Mouse (Mus musculus) adrenal gland, postnatal 0 days (tissue): Measurements from ENCODE around the gene A130010J15Rik. TPM values are rescaled to one million over a fixed set of nuclear protein-coding genes. Genes with fewer than 3 reads are reported as not detected.

Experiments
- polyA plus RNA-seq: library from polyadenylated mRNA; unstranded; fragments of >200 nt; fragmentation: Nextera tagmentation; extraction: Ambion mirVana; gene quantifications from 2 replicates; pipeline ENCODE4 v1.2.1, GENCODE M21; 2015

Gene A130010J15Rik
- polyA plus RNA-seq, result 6.1 and 7.3 TPM in 2 replicates

DNA sequence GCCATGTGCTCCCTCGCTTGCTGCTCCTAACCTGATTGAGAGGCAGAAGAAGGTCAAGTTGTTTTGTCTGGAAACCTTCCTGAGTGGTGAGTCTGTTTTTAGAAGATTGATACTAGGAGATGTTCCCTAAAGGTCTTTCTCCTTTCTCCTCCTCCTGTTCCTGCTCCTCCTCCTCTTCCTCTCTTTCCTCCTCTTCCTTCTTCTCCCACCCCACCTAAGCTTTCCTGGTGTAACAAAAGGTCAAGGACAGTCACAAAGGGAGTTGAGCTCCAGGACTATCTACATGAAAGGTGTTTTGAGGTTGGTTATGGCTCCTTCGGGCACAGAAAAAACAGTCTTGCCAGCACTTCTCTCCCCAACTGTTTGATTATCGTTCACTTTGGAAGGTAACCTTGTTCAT is at the start of gene A130010J15Rik:
A130010J15Rik (plus strand) TSS at position 301 of the 400 bp plus-strand sequence.

DNA sequence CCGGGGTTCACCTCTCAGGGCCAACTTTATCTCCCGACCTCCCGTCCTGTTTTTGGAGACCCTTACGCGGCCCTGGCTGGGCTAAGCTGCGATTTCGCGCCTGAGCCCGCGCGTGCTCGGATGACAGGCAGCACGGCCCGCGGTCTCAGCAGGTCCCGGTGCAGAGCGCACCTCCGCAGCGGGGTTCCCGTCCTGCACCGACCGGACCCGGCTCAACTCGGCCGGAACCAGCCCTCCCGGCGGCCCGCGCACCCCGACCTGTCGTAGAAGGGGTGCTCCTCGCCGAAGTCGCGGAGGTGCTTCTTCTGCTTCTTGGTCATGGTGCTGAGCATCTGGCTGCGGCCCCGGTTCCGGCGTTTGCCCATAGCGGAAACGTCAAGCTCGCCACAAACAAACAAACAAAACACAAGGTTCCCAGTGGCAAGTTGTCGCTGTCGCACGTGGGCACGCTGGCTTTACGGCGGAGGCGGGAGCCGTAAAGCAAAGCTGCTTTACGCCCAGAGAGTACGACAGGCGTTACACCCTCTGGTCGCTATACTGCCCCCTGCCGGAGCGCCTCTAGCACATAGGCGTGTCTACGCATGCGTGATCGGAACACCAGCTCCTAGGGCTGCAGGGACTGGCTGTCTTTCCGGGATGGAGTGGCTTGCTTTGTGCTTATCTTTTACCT is 37.9 kb upstream of the A130010J15Rik start, which contains the start of gene Diexf:
Diexf (minus strand) TSS at position 487 of the 670 bp plus-strand sequence.

DNA sequence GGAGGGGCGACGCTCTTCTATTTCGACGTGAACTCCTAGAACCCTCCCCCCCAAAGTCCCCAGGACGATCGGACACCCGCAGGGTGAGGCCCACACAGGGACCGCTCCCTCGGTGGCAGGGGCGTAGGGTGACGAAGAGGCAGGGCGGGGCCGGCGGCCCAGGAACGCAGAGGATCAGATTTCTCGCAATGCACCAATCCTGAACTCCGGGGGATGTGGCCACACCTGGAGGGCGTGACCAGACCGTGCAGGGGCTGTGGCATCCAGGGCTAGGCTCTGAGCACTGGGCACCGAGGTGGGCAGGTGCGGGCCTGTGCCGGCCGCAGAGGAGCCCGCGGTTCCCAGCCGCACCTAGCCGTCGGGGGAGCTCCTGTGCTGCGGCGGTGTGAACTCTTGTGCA is 15.0 kb upstream of the A130010J15Rik start, which contains the start of gene Irf6:
Irf6 (plus strand) TSS at position 240 of the 400 bp plus-strand sequence.

DNA sequence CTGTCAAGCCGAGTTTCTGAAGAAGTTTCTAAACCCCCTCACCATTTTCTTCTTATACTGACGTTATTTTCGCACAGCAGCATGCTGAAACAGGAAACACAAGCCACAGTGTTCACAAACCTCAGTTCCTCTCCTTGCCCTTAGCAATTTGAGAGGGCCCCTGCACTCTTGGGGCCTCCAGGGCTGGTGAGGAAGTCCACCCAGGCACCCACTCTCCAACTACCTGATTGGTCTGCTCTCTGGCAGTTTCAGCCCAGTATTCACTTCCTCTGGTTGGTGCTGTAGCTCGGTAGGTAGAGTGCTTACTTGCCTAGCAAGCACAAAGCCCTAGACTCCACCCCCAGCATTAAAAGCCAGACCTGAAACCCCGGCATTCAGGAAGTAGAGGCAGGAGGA is 33.5 kb downstream of the A130010J15Rik start, which contains the start of gene Traf3ip3:
Traf3ip3 (minus strand) TSS at position 321 of the 396 bp plus-strand sequence.

DNA sequence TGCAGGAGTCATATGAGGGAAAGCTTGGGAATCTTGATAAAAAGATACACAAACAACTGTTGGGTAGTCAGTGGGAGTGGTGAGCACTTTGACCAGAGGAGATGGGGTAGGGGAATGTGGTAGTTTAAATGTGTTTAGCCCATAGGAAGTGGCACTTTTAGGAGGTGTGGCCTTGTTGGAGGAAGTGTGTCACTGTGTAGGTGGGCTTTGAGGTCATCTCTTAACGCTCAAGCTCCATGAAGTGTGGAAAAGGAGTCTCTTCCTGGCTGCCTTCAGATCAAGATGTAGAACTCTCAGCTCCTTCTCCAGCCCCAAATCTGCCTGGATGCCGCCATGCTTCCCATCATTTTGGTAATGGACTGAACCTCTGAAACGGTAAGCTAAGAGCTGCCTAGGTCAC is 39.7 kb downstream of the A130010J15Rik start, which contains the start of gene Lamb3:
Lamb3 (plus strand) TSS at position 197 of the 400 bp plus-strand sequence.

Other genes starting within 250 kb of the A130010J15Rik start
- 1.2 and 1.4 TPM in 2 replicates for gene Syt14, start 132.3 kb upstream of the A130010J15Rik start, polyA plus RNA-seq
- 2.7 and 2.9 TPM in 2 replicates for gene Diexf, start 37.8 kb upstream of the A130010J15Rik start, polyA plus RNA-seq
- gene Irf6, start 14.9 kb upstream of the A130010J15Rik start, polyA plus RNA-seq, result 0.91 and 1.0 TPM in 2 replicates
- gene Traf3ip3, start 33.7 kb downstream of the A130010J15Rik start, polyA plus RNA-seq, result 1.4 and 2.1 TPM in 2 replicates
- 1.3 and 1.6 TPM in 2 replicates for gene Lamb3, start 39.7 kb downstream of the A130010J15Rik start, polyA plus RNA-seq
- gene Hsd11b1, start 96.0 kb downstream of the A130010J15Rik start, polyA plus RNA-seq, result 25.3 and 26.1 TPM in 2 replicates
- 90.4 and 120 TPM in 2 replicates for gene G0s2, start 105.2 kb downstream of the A130010J15Rik start, polyA plus RNA-seq
- 2.5 and 4.4 TPM in 2 replicates for gene Camk1g, start 202.3 kb downstream of the A130010J15Rik start, polyA plus RNA-seq